Mouse (Mus musculus): ENCODE results near the gene Panx2.

The Panx2 gene

DNA sequence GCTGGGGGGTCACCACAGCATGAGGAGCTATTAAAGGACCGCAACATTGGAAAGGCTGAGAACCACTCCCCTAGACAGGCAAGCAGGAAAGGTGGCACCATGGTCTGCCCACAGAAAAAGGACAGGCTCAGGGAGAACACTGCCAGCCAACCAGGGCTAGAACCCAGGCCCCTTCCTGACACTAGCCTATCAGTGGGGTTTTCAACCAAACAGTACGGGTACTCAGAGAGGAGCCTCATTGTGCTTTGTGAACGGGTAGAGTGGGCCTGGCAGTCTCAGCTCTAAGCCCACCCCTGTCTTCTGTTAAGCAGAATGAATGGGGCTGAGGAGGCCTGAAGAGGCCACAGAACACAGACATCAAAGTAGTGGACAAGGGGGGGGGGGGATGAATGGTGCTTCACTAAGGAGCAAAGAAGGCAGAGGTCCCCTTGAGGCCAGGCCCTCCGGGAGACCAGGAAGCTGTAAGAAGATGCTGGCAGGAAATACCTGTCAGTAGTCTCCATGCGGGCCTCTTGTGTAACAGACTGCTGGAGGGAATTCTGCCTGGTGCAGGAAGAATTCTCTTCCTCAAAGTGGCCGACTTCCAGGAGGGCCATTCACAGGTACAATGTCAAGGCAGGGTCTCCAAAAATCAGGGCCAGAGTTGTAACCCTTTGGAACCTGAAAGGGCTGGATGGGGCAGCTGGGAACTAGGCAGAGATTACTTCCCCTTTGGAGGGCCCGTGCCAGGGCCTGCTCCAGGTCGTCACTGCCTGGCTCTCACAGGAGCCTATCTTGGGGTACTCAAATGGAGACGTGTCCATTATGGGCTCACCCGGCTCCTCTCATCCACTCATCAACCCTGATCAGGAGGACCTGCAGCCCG lies 15.3 kb downstream of the Panx2 start, which contains the start of gene Trabd:
Gene Trabd (plus strand): TSS at position 512 of the 865 bp plus-strand sequence.
- in situ Hi-C loops (cut with MboI, MseI): no loop called here

DNA sequence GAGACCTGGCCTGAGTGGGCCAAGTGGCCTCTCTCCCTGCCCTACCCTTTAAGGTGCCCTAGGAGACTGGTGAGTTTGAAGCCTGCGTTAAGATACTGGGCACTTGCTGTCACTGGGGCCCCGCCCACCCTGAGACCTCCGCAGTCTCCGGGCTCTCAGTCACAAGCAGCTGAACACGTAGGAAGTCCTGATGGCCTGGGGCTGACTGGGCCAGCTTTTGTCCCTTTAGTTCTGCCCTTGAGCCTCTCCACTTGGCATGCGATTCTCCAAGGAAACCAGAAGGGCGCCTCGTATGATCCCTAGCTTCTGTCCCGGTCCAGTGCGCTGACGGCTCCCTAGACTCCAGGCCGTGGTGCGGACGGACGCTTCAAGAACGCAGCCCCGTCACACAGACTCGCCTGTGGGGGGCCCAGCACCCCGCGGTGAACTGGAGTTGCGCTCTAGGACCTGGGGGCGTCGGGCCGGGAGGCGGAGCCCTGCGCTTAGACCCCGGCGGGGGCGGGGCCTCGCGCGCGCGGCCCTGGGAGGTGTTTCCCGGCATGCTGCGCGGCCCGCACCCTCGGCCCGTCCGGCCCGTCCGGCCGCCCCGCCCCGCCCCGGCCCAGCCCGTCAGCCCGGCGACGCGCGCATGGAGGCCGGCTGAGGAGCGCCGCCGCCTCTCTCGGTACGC lies 16.1 kb downstream of the Panx2 start:
- in situ Hi-C loops (cut with MboI, MseI): no loop called here

- in situ Hi-C loops (cut with MboI, MseI): no loop called here
These were observed 16.7 kb downstream of the Panx2 start for GRCm38 (mm10) chr15:89076156-89076731.

DNA sequence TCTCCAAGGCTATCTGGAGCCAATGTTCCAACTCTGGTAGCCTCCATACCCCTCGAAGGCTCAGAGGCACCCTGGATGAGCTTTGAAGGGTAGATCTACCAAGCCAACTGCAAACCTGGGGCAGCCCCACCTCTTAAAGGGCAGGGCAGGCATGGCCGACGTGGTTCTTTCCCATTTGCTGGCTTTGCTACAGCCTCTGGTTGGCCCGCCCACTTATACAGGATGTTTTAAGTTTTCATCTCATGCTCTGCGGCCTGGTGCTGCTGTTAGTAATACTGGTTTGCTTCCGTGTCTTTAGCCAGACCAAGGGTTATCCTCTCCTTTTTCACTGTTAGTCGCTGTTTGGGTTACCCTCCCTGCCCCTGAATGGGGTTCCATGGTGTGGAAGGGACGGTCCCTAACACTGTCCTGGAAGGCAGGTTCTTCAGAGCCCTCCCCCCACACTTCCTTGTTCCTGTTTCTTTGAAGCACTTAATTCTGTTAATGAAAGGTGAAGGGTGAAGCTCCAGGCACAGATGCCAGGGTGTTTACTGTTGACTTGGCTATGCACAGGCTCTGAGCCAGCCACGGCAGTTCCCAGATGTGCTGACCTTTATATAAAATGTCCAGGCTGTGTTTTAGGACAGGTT lies 18.8 kb downstream of the Panx2 start:
- in situ Hi-C loops (cut with MboI, MseI): no loop called here

- in situ Hi-C loops (cut with MboI, MseI): no loop called here
These were observed 24.4 kb downstream of the Panx2 start for GRCm38 (mm10) chr15:89083906-89084305.

DNA sequence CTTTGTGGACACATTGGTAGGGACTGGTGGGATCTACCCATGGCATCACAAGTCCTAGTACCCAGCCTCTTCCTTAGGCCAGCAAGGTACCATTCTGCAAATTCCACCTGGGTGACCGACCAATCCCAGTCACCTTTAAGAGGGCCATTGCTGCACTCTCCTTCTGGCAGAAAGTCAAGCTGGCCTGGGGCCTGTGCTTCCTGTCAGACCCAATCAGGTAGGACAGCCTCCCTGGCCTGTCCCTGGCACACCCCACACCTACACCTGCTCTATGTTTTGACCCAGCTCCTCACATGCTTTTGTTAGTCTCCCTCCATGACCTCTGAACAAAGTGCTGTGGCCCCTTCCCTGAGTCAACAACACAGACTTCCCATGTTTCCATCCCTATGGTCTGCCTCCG lies 25.3 kb downstream of the Panx2 start:
- in situ Hi-C loops (cut with MboI, MseI): no loop called here

GRCm38 (mm10) chr15:89088607-89089247 lies 29.2 kb downstream of the Panx2 start, which contains the start of gene Selenoo:
TSS of gene Selenoo (plus strand) at chr15:89089084.
- in situ Hi-C loops (cut with MboI, MseI): no loop called here

- in situ Hi-C loops (cut with MboI, MseI): no loop called here
These were observed 29.9 kb downstream of the Panx2 start for GRCm38 (mm10) chr15:89089248-89090051.

- in situ Hi-C loops (cut with MboI, MseI): no loop called here
These were observed 31.1 kb downstream of the Panx2 start for GRCm38 (mm10) chr15:89090662-89091061.

GRCm38 (mm10) chr15:89092181-89092580 lies 32.6 kb downstream of the Panx2 start:
- in situ Hi-C loops (cut with MboI, MseI): no loop called here

GRCm38 (mm10) chr15:89097450-89097849 lies 37.9 kb downstream of the Panx2 start:
- in situ Hi-C loops (cut with MboI, MseI): no loop called here

DNA sequence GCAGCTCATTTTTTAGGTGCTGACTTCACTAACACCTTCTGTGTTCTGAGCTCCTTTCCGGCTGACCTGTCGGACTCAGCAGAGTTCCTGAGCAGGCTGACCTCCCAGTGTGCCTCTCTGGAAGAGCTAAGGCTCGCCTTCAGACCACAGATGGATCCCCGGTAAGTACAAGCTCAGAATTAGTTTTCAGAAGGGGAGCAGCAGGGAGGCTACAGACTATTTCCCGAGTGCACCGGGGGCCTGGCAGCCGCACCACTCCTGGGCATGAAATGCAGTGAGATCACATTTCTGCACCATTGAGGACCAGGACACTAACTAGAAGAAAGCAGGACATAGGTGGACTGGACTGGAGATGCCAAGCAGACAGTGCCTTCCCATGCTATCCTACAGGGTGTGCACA lies 39.1 kb downstream of the Panx2 start:
- in situ Hi-C loops (cut with MboI, MseI): no loop called here

DNA sequence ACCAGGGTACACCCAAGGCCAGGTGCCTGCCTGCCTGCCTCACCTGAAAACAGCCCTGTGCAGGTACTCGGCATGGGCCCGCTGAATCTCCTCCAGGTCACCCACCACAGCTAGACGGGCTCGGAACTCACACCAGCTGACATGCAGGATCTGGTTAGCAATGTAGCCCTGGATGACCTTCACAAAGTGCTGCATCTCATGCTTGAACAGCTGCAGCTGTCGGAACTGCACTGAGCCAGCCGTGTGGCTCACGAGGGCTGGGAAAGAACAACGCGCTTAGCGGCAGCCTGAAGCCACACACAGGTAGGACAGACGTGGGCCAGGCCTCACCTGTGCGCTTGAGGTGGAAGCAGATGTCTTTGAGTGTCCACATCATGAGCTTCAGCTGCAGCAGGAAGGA lies 41.3 kb downstream of the Panx2 start:
- in situ Hi-C loops (cut with MboI, MseI): no loop called here

DNA sequence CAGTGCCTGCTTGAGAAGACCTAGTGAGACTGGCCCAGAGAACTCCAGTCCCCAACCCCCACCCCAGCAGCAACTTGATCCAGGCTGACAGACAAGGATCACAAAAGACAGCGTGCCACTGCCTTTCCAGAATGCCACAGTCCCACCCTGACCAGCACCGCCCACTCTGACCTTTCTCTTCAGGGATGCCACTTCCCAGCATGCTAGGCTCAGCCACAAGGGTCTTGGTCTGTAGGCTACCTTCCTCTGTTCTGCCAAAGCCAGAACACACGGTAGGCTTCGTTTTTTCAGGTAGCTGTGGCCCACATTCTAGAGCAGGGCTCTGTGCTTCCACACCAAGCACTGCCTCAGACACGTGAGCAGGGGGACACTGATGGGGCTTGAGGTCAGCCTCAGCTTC lies 43.1 kb downstream of the Panx2 start:
- in situ Hi-C loops (cut with MboI, MseI): no loop called here

GRCm38 (mm10) chr15:89103921-89104320 lies 44.4 kb downstream of the Panx2 start:
- in situ Hi-C loops (cut with MboI, MseI): no loop called here

GRCm38 (mm10) chr15:89104425-89104824 lies 44.9 kb downstream of the Panx2 start:
- in situ Hi-C loops (cut with MboI, MseI): no loop called here

GRCm38 (mm10) chr15:89106073-89106472 lies 46.5 kb downstream of the Panx2 start:
- in situ Hi-C loops (cut with MboI, MseI): no loop called here

- in situ Hi-C loops (cut with MboI, MseI): no loop called here
These were observed 47.4 kb downstream of the Panx2 start for GRCm38 (mm10) chr15:89106976-89107375.

- in situ Hi-C loops (cut with MboI, MseI): no loop called here
These were observed 50.6 kb downstream of the Panx2 start for GRCm38 (mm10) chr15:89110147-89110546.

DNA sequence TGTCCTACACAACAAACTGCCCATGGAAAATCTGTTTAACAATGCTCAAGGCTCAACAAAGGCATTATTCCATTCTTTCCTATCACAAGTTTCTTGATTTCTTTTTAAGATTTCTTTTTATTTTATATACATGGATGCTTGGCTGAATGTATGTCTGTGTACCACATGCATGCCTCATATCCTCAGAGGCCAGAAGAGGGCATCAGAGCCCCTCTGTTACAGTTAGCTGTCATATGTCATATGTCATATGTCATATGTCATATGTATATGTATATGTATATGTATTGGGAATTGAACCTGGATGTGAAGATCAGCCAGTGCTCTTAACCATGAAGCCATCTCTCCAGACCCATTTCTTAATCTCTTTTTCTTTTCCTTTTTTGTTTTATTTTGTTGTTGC lies 58.5 kb downstream of the Panx2 start:
- in situ Hi-C loops (cut with MboI, MseI): no loop called here
